Mouse (Mus musculus) forebrain, embryonic 11.5 days (tissue): ENCODE data around the gene Smndc1. TPM values are rescaled to one million over a fixed set of nuclear protein-coding genes. Genes with fewer than 3 reads are reported as not detected.

Experiments
- ATAC-seq: fragments of 200-750 bp; cut with Nextera tagmentation; replicated peaks from 2 replicates; pipeline ENCODE4 v1.8.0; 2017; ENCODE audit warnings: moderate TSS enrichment; ENCODE audit not compliant: low FRiP score
- DNase-seq: peaks from one replicate; pipeline ENCODE4 v3.0.0-alpha.2; 2017; ENCODE audit warnings: low spot score
- H3K27ac ChIP-seq: fragments of 300-500 bp; sonication (generic); 2 replicates; pipeline ENCODE4 v1.5.1; 2014; ENCODE audit warnings: low read depth, low read length
- H3K27me3 ChIP-seq: fragments of 300-500 bp; sonication (generic); 2 replicates; pipeline ENCODE4 v1.6.1; 2014; ENCODE audit warnings: mild to moderate bottlenecking, low read length, mixed read lengths; ENCODE audit not compliant: control insufficient read depth, insufficient read depth
- H3K36me3 ChIP-seq: fragments of 300-500 bp; sonication (generic); 2 replicates; pipeline ENCODE4 v1.6.1; 2014; ENCODE audit warnings: mild to moderate bottlenecking, low read length, moderate library complexity, mixed read lengths; ENCODE audit not compliant: control insufficient read depth, insufficient read depth
- H3K4me1 ChIP-seq: fragments of 300-500 bp; sonication (generic); replicated peaks from 2 replicates; pipeline ENCODE4 v1.6.1; 2014; ENCODE audit warnings: low read length, mixed read lengths; ENCODE audit not compliant: control insufficient read depth, insufficient read depth
- H3K4me2 ChIP-seq: fragments of 300-500 bp; sonication (generic); 2 replicates; pipeline ENCODE4 v1.6.1; 2014; ENCODE audit warnings: low read depth, mild to moderate bottlenecking, low read length, moderate library complexity, mixed read lengths; ENCODE audit not compliant: severe bottlenecking
- H3K4me3 ChIP-seq: fragments of 300-500 bp; sonication (generic); 2 replicates; pipeline ENCODE4 v1.5.1; 2014; ENCODE audit warnings: low read depth, low read length
- H3K9ac ChIP-seq: fragments of 300-500 bp; sonication (generic); 2 replicates; pipeline ENCODE4 v1.6.1; 2014; ENCODE audit warnings: low read length
- H3K9me3 ChIP-seq: fragments of 300-500 bp; sonication (generic); 2 replicates; pipeline ENCODE4 v1.6.1; 2016; ENCODE audit warnings: low read length, mixed read lengths; ENCODE audit not compliant: control insufficient read depth
- WGBS: fragments of 180-500 bp; shearing (Covaris S2); extraction: QIAGEN DNeasy Blood & Tissue Kit; methylation state at CpG from one replicate; pipeline ENCODE4 v1.1.7; 2014; 5-methylcytosine and 5-hydroxymethylcytosine counted together
- polyA plus RNA-seq: library from polyadenylated mRNA; unstranded; fragments of >200 nt; fragmentation: Nextera tagmentation; extraction: Ambion mirVana; gene quantifications from 2 replicates; pipeline ENCODE4 v1.2.1, GENCODE M21; 2014

Smndc1 gene
- polyA plus RNA-seq, 1 experiment from 2014 or later: 57.6 TPM

- H3K27ac ChIP-seq: no peak overlapping the region
- no peaks in the 10 kb centered on the region; the same call in 1 of the 2 replicates for H3K36me3 ChIP-seq
- no peak overlapping the region for H3K4me2 ChIP-seq
- H3K4me3 ChIP-seq: no peak overlapping the region
- H3K4me1 ChIP-seq: no peaks in the 10 kb centered on the region
- WGBS: 84% methylated on average over 11 of the region's 11 CpGs
- no peak overlapping the region for H3K9ac ChIP-seq
- ATAC-seq (no peak), DNase-seq (no peak)
- no peaks in the 10 kb centered on the region for H3K27me3 ChIP-seq
- no peaks in the 10 kb centered on the region for H3K9me3 ChIP-seq
These were observed 24.2 kb downstream of the Smndc1 start for GRCm38 (mm10) chr19:53366057-53366775.

DNA sequence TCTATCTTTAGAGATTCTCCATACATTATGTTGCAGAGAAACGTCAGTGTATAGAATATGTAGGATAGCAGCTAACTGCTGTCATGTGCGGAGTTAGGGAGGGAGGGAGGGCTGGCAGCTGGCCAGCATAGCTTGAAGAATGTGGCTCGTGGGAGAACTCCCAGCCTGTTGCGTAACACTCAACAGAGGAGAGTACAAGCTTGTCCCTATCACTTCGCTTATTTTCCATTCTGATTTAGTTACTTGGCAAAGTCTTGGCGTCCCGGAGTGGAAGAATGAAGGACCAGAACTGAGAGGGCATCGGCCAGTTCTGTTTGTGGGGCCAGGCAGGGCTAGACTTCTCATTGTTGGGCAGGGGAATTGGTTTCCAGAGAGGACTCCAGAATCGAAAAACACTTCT lies 25.4 kb downstream of the Smndc1 start:
- Histone ChIP-seq H3K4me2 (no peak overlapping the region), H3K36me3 (no peaks in the 10 kb centered on the region), H3K4me3 (no peak overlapping the region), H3K27me3 (no peaks in the 10 kb centered on the region), H3K9me3 (no peaks in the 10 kb centered on the region), H3K9ac (no peak overlapping the region), H3K4me1 (no peaks in the 10 kb centered on the region), H3K27ac (no peak overlapping the region)
- no peak for DNase-seq
- ATAC-seq: no peak
- WGBS: 70% methylated on average over 9 of the region's 9 CpGs

DNA sequence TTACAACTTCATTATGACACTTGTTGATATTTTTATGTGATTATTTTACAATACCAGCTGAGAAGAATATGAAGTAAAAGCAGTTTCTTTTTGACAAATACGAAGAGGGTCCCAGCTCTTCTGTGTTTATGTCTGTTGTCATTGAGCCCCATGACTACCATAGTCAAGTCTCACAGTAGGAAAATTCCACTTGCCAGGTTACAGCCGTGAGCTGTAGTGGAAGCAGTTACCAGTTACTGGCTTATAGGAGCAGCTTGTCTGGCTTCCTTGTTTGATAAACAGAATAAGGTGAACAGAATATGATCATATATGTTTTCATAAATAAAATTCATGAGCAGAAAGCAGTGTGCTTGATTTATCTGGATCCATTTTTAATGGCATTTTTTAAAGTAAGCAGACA lies 25.8 kb downstream of the Smndc1 start:
- Histone ChIP-seq H3K27me3 (no peaks in the 10 kb centered on the region), H3K4me3 (no peak overlapping the region), H3K9me3 (no peaks in the 10 kb centered on the region), H3K9ac (no peak overlapping the region), H3K27ac (no peak overlapping the region), H3K4me1 (no peaks in the 10 kb centered on the region), H3K36me3 (no peaks in the 10 kb centered on the region), H3K4me2 (no peak overlapping the region)
- ATAC-seq (no peak), DNase-seq (no peak)
- WGBS: 89% methylated on average over 2 of the region's 2 CpGs

DNA sequence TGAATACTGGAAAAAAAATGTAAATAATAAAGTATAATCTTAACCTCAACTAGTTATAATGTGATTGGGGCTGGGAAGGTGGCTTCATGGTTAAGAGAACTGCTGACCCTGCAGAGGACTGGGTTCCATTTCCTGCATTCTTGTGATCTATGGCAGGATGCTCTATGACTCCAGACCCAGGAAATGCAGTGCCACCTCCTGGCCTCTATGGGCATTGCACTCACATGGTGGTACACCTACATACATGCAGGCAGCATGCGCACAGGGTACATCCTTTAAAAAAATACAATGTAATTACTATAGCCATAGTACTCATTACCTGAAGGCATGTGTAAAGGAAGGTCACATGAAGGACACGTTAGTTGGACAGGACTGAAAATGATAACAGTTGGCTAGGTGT lies 27.4 kb downstream of the Smndc1 start:
- H3K4me3 ChIP-seq: no peak overlapping the region
- H3K27me3 ChIP-seq: no peaks in the 10 kb centered on the region
- H3K27ac ChIP-seq: no peak overlapping the region
- no peaks in the 10 kb centered on the region for H3K4me1 ChIP-seq
- no peak overlapping the region for H3K4me2 ChIP-seq
- H3K9me3 ChIP-seq: no peaks in the 10 kb centered on the region
- no peak overlapping the region for H3K9ac ChIP-seq
- ATAC-seq (no peak), DNase-seq (no peak)
- H3K36me3 ChIP-seq: no peaks in the 10 kb centered on the region
- 40% methylated on average over 2 of the region's 2 CpGs for WGBS

DNA sequence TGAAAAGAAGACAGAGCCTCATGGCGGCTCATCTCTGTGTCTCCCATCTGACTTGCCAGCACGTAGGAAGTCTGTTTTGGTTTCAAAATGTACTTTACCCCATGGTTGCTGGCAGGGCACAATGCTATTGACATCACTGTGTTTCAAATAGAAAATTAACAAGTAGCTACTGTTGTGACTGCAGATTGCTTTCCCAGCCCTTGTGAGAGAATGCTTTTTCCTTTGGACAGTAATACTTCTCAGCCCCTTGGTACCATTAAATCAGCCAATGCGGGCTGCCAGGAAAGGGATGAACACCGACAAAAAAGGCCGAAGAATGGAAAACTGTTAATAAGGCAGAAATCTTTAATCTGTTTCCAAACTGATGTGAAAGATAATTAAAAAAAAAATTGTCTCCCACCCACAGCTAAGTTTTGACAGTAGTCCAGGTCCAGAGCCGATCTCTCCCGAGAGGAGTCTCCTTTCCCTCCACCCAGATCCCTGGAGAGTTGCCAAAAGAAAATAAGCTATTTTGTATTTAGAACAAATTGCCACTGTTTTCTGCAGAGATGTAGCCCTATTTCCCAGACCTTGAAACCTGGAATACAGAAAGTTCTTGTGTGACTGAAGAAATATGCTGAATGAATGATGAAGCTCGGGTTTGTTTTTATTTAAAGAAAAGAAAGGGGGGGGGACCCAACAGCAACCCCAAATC lies 30.0 kb downstream of the Smndc1 start:
- no peak overlapping the region for H3K9ac ChIP-seq

DNA sequence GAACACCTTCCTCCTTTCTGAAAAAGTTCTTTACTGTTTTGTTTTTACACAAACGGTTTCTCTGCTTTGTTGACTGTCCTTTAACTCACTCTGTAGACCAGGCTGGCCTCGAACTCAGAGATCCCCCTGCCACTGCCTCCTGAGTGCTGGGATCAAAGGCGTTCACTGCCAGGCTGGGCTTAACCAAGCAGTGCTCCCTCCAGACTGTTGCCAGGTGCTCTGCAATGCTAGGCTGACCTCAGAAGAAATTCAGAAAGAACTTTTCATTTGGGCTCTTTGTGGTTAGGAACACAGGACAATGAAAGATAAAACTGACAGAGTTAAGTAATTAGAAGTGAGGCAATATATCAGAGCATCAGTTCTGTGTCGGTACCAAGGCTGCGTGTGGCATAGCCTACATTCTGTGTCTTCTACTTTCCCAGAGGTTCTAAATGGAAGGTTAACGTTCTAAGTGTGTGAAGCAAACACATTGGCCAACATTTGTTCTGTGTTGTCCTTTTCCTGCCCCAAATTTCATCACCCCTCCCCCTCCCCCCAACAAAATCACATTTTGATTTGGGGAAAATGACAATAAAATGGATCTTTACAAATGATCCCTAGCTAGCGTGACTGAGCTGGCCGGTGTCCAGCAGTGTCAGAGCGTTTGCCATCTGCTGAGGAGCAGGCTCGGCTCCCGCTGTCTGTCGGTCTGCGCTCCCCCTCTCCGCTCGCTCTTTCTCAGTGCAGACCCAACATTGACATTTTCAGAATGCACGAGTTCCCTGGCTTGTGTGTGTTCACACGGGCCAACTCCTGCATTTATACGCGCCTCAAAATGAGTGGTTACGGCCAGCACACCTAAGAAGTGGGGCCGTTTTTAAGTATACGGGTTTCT lies 31.0 kb downstream of the Smndc1 start:
- no peak overlapping the region for H3K9ac ChIP-seq
- H3K4me1 ChIP-seq: no peaks in the 10 kb centered on the region; the same call in 1 of the 2 replicates
- no peak overlapping the region for H3K4me2 ChIP-seq
- no peaks in the 10 kb centered on the region for H3K9me3 ChIP-seq
- H3K27me3 ChIP-seq: no peaks in the 10 kb centered on the region
- ATAC-seq (no peak), DNase-seq (no peak)
- H3K36me3 ChIP-seq: no peaks in the 10 kb centered on the region
- 77% methylated on average over 22 of the region's 22 CpGs for WGBS
- H3K27ac ChIP-seq: no peak overlapping the region
- no peak overlapping the region for H3K4me3 ChIP-seq

More for the DNA sequence above, 30.0 kb downstream of the Smndc1 start:
- no peak for ATAC-seq
- H3K4me2 ChIP-seq: no peak overlapping the region
- no peaks in the 10 kb centered on the region for H3K4me1 ChIP-seq
- H3K36me3 ChIP-seq: no peaks in the 10 kb centered on the region
- DNase-seq: no peak
- no peaks in the 10 kb centered on the region for H3K27me3 ChIP-seq
- H3K9me3 ChIP-seq: no peaks in the 10 kb centered on the region
- WGBS: 82% methylated on average over 8 of the region's 8 CpGs
- H3K27ac ChIP-seq: no peak overlapping the region
- H3K4me3 ChIP-seq: no peak overlapping the region

DNA sequence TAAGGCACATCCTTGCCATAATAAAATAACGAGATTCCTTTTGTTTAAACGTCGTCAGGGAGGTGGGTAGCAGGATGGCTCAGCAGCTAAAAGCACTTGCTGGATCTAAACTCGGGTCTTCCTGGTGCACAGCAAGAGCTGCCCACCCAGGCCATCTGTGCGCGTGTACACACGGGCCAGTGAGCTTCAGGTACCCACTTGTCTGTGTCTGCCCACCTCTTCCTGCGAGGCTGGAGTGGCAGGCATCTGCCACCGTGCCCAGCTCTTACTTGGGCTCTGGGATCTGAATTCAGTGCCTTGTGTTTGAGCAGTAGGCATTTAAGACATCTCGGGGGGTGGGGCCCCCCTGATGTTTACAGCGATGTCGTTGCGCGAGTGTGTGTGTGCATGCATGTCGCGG lies 35.3 kb downstream of the Smndc1 start:
- Histone ChIP-seq H3K4me3 (no peak overlapping the region), H3K36me3 (no peaks in the 10 kb centered on the region), H3K9ac (no peak overlapping the region), H3K4me2 (no peak overlapping the region), H3K27ac (no peak overlapping the region), H3K27me3 (no peaks in the 10 kb centered on the region), H3K4me1 (peaks cover 2% of the 10 kb centered on the region; the same call in 1 of the 2 replicates), H3K9me3 (no peaks in the 10 kb centered on the region)
- DNase-seq (no peak), ATAC-seq (no peak)
- 86% methylated on average over 16 of the region's 16 CpGs for WGBS

- Histone ChIP-seq H3K4me2 (no peak overlapping the region), H3K9me3 (no peaks in the 10 kb centered on the region), H3K27ac (no peak overlapping the region), H3K9ac (no peak overlapping the region), H3K4me1 (peaks cover 2% of the 10 kb centered on the region; the same call in 1 of the 2 replicates), H3K27me3 (no peaks in the 10 kb centered on the region), H3K36me3 (no peaks in the 10 kb centered on the region), H3K4me3 (no peak overlapping the region)
- DNase-seq (no peak), ATAC-seq (no peak)
- 72% methylated on average over 7 of the region's 7 CpGs for WGBS
These were observed 35.9 kb downstream of the Smndc1 start for GRCm38 (mm10) chr19:53354271-53355000.
